Mouse (Mus musculus) lung, adult 2 months (tissue): Measurements from ENCODE around the gene Nkiras2. TPM values are rescaled to one million over a fixed set of nuclear protein-coding genes. Genes with fewer than 3 reads are reported as not detected.

Experiments
- DNase-seq: peaks from one replicate; pipeline ENCODE4 v3.0.0; 2022
- H3K4me1 ChIP-seq: fragments of 200-500 bp; 2 replicates; pipeline ENCODE4 v1.6.1; 2011; ENCODE audit warnings: low read length; ENCODE audit not compliant: control insufficient read depth, insufficient read depth
- H3K4me3 ChIP-seq: fragments of 200-500 bp; replicated peaks from 2 replicates; pipeline ENCODE3; 2011; ENCODE audit warnings: low read depth, mild to moderate bottlenecking, control low read depth, low read length; ENCODE audit errors: extremely low read depth
- CTCF ChIP-seq: fragments of 200-500 bp; IDR thresholded peaks from 2 replicates; pipeline ENCODE4 v1.5.1; 2011; ENCODE audit warnings: mild to moderate bottlenecking, low read length, control low read depth; ENCODE audit not compliant: insufficient read depth
- POLR2A ChIP-seq: fragments of 200-500 bp; IDR thresholded peaks from 2 replicates; pipeline ENCODE4 v1.6.1; 2011; ENCODE audit warnings: low read depth, mild to moderate bottlenecking, control low read depth, low read length, borderline replicate concordance; ENCODE audit errors: extremely low read depth
- WGBS: fragments of 180-500 bp; shearing (Covaris S2); methylation state at CpG from one replicate; pipeline ENCODE4 v1.1.7; 2018; 5-methylcytosine and 5-hydroxymethylcytosine counted together
- polyA plus RNA-seq: library from polyadenylated mRNA; depleted of rRNA; stranded (reverse); fragments of >200 nt; gene quantifications from 2 replicates; pipeline ENCODE4 v1.2.3, GENCODE M21; 2012

Nkiras2 gene
- polyA plus RNA-seq, 1 experiment, result 84.5 TPM

DNA sequence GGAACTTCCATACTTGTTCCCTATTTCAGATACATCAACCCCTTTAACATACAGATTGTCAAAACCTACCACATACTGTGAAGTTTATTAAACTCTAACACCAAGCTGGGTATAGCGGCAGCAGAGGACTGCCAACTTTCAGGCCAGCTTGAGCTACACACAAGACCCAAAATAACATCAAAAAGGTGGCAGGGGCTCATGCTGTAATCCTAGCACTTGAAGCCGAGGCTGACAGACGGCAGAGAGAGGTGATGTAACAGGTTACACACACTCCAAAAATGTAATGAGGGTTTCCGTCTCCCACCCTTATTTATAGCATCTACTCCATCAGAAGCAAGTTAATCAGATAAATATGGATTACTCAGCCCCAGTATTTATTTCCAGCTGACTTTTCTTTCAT, 23.5 kb upstream of the Nkiras2 start:
- no peak for DNase-seq
- no peaks in the 10 kb centered on the region for H3K4me1 ChIP-seq
- WGBS, result 73% methylated on average over 4 of the region's 4 CpGs
- TF ChIP-seq POLR2A (no peak), CTCF (no peak)
- no peak overlapping the region for H3K4me3 ChIP-seq

DNA sequence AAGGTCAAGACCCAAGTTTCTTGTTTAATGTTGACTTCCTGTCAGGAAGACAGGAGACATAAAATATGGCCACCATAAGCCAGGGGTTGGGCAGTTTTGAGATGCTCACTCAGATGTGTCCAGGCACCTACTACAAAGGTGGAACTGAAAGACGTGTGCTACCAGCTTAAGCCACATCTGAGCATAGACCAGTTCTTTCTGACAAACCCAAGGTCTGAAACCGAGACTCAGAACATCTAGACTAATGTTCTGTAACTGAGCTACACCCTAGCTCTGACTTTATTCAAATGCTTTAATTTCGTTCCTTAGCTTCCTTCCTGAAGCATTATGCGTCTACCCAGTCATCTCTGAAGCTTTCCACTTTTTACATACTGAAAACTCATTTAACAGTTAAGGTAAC, 21.0 kb upstream of the Nkiras2 start:
- Histone ChIP-seq H3K4me3 (no peak overlapping the region), H3K4me1 (no peaks in the 10 kb centered on the region)
- 61% methylated on average over 4 of the region's 4 CpGs for WGBS
- TF ChIP-seq CTCF (no peak), POLR2A (no peak)
- no peak for DNase-seq

DNA sequence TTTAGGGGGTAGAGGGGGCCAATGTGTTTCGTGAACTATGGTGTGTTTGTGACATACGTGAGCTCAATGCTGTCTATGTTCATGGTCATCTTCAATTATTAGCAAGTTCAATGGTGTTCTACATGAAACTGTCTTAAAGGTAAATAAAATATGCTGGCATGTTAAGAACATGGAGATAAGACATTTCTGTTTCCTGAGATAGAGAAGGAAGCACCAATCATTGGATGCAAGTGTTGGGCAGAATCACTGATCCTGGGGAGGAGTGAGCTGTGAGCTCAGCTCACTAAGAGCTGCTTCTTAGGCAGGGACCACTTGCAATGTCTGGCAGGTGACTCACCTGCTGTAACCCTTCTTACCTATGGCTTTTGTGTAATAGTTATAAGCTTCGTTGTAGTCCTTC, 17.7 kb upstream of the Nkiras2 start:
- WGBS, result 88% methylated on average over 3 of the region's 3 CpGs
- no peak for DNase-seq
- no peak overlapping the region for H3K4me3 ChIP-seq
- H3K4me1 ChIP-seq, result peaks cover 7% of the 10 kb centered on the region
- TF ChIP-seq POLR2A, result no peak
- no peak for TF ChIP-seq CTCF

- 75% methylated on average over 9 of the region's 9 CpGs for WGBS
- Histone ChIP-seq H3K4me3 (no peak overlapping the region), H3K4me1 (peaks cover 8% of the 10 kb centered on the region)
- no peak for TF ChIP-seq CTCF
- no peak for TF ChIP-seq POLR2A
- DNase-seq, result no peak
Observed at GRCm38 (mm10) chr11:100603155-100603554, 15.9 kb upstream of the Nkiras2 start.

DNA sequence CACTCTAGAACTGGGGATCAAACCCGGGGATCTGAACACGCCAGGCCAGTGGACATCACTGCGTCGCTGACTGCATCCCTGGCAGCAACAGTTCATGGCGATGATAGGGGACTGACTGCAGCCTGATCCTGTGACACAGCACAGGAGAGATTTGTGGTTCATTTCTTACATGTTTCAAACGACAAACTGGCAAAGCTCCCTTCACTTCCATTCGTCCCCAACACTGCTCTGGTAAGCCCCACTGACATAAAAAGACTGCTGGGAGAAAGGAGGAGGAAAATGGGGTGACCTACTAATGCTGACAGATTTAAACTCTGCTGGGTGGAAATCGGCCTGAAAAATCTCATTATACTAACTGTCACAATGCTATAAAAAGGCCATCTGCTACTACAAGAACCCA, 15.2 kb upstream of the Nkiras2 start:
- no peak for DNase-seq
- TF ChIP-seq CTCF (no peak), POLR2A (no peak)
- no peak overlapping the region for H3K4me3 ChIP-seq
- peaks cover 13% of the 10 kb centered on the region for H3K4me1 ChIP-seq
- WGBS, result 78% methylated on average over 8 of the region's 8 CpGs

GRCm38 (mm10) chr11:100604321-100605005, 14.6 kb upstream of the Nkiras2 start:
- TF ChIP-seq POLR2A, result no peak
- WGBS, result 72% methylated on average over 4 of the region's 4 CpGs
- peaks cover 19% of the 10 kb centered on the region for H3K4me1 ChIP-seq
- no peak for DNase-seq
- no peak overlapping the region for H3K4me3 ChIP-seq

GRCm38 (mm10) chr11:100605451-100605850, 13.6 kb upstream of the Nkiras2 start:
- Histone ChIP-seq H3K4me1 (peaks cover 28% of the 10 kb centered on the region), H3K4me3 (no peak overlapping the region)
- 87% methylated on average over 10 of the region's 10 CpGs for WGBS
- no peak for DNase-seq
- TF ChIP-seq POLR2A, result no peak
- TF ChIP-seq CTCF, result no peak

DNA sequence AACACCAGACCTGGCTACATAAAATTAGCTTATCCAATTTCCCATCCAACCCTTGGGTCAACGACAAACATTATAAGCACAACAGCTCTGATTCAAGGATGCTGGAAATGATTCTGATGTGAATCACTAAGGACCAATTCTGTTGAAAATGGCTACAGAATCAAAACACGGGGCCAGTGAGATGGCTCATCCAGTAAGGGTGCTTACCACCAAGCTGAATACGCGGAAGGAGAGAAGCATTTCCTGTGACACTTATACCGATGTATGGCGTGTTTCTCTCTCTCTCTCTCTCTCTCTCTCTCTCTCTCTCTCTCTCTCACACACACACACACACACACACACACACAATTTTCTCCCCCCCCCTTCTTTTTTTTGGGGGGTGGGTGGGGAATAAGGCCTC, 11.9 kb upstream of the Nkiras2 start:
- DNase-seq, result no peak
- H3K4me3 ChIP-seq, result no peak overlapping the region
- 77% methylated on average over 6 of the region's 6 CpGs for WGBS
- H3K4me1 ChIP-seq, result peaks cover 31% of the 10 kb centered on the region
- no peak for TF ChIP-seq CTCF
- no peak for TF ChIP-seq POLR2A

GRCm38 (mm10) chr11:100608796-100609195, 10.2 kb upstream of the Nkiras2 start:
- DNase-seq, result no peak
- TF ChIP-seq POLR2A (no peak), CTCF (no peak)
- 10% methylated on average over 4 of the region's 4 CpGs for WGBS
- peaks cover 35% of the 10 kb centered on the region for H3K4me1 ChIP-seq
- H3K4me3 ChIP-seq, result no peak overlapping the region

GRCm38 (mm10) chr11:100609355-100609996, 9.6 kb upstream of the Nkiras2 start:
- TF ChIP-seq POLR2A (no peak), CTCF (no peak)
- Histone ChIP-seq H3K4me3 (no peak overlapping the region), H3K4me1 (peaks cover 35% of the 10 kb centered on the region)
- WGBS, result 61% methylated on average over 5 of the region's 5 CpGs
- DNase-seq, result no peak
